In the genomic region with DNA sequence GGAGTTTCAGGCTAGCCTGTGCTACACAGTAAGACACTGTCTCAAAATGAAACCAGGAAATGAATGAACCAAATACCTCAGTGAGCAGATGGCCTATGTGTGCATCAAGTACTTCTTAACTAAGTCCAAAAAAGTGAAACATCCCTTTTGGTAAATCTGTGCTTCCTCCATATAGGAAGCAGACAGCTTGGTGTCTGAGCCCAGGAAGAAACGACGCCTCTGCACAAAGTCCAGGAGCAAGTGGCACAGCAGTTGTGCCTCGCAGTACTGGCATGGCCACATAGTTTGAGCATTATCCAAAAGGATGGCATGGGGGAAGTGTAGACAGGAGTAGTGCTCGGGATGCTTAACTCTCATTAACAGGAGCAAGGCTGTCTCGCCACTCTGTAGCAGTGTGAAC, we compare ENCODE assay signal across 13 mouse cellular contexts.
"Had no signal": no experiment of that assay in that cellular context is flagged by ENCODE, and none has a peak within 500 bp of the region (broad histone marks: within the 10 kb centered on the region; RNA-seq: fewer than 3 reads in every experiment).

No protein-coding gene starts in this region.

- ATAC-seq: midbrain, embryonic 16.5 days had no signal

- DNase-seq: lung, embryonic 14.5 days; lung, postnatal 10 days; lung, postnatal 4 days; midbrain, embryonic 14.5 days; retina, postnatal 1 day; right cerebral cortex, adult 18-20 months; right cerebral cortex, postnatal 25 days; right cerebral cortex, postnatal 4 days; spleen, adult 18-20 months; thymus, adult 18-20 months; thymus, postnatal 14 days; thymus, postnatal 36 days had no signal
